Mouse (Mus musculus): ENCODE measurements around the gene Styx. TPM values are rescaled to one million over a fixed set of nuclear protein-coding genes. Genes with fewer than 3 reads are reported as not detected.
"Not testable (repeated sequence)": the region's sequence is repeated elsewhere in the genome, so short reads cannot be mapped to it uniquely, and the experiment has no call there.

The Styx gene
- polyA plus RNA-seq, 1 experiment from 2014 or later: 58.8 TPM

DNA sequence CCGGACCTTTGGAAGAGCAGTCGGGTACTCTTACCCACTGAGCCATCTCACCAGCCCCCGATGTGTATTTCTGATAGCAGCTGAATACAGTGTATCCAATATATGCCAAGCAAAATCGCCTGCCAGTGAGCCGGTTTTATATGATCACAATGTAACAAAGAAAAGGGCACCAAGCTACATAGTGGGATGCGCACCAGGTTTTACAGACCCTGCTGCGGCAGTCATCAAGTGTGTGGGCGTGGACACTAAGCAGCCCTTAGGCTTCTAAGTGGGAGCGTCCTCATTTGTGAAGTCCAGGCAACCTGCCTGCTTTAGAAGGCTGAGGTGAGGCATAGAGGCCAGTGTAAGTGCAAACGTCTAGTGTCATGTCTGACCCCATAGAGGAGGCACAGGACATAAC is 109.6 kb downstream of the Styx start:
- peaks cover 70% of the 10 kb centered on the region for H3K36me3 ChIP-seq
- no peak for ATAC-seq (replicated peaks; ENCODE audit: insufficient number of reproducible peaks, insufficient read depth, low FRiP score, low read depth)
- 87% methylated on average over 10 of the region's 10 CpGs for WGBS

DNA sequence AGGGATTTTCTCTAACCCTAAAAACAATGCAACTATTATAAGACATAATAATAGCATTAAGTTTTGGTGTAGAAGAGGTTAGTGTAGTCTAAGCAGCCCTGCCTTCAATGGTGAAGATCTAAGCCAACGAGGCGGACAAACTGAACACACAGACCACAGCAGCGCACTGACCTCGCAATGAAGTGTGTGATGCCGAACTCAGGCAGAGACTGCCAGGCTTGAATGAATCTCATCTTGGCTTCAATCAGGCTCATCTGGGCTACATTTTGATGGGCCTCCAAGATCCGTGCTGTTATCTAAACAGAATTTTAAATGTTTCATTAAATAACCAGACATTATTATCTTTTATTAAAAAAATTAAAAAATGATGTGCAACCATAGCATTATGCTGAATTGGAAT is 111.1 kb downstream of the Styx start:
- no peaks in the 10 kb centered on the region for H3K27me3 ChIP-seq
- H3K9me3 ChIP-seq (replicated peaks): no peaks in the 10 kb centered on the region
- no peak for ATAC-seq (replicated peaks; ENCODE audit: insufficient number of reproducible peaks, insufficient read depth, low FRiP score, low read depth)
- 89% methylated on average over 6 of the region's 6 CpGs for WGBS
- no peak overlapping the region for H3K27ac ChIP-seq
- no peak overlapping the region for H3K9ac ChIP-seq
- peaks cover 36% of the 10 kb centered on the region for H3K4me1 ChIP-seq (replicated peaks)
- H3K4me3 ChIP-seq: no peak overlapping the region
- H3K4me2 ChIP-seq: no peak overlapping the region
- H3K36me3 ChIP-seq: peaks cover 84% of the 10 kb centered on the region

More for the DNA sequence above, 109.6 kb downstream of the Styx start:
- Histone ChIP-seq H3K4me1 (replicated peaks) (peaks cover 47% of the 10 kb centered on the region), H3K27ac (no peak overlapping the region), H3K4me3 (no peak overlapping the region), H3K9ac (no peak overlapping the region), H3K9me3 (replicated peaks) (no peaks in the 10 kb centered on the region), H3K27me3 (no peaks in the 10 kb centered on the region), H3K4me2 (no peak overlapping the region)

DNA sequence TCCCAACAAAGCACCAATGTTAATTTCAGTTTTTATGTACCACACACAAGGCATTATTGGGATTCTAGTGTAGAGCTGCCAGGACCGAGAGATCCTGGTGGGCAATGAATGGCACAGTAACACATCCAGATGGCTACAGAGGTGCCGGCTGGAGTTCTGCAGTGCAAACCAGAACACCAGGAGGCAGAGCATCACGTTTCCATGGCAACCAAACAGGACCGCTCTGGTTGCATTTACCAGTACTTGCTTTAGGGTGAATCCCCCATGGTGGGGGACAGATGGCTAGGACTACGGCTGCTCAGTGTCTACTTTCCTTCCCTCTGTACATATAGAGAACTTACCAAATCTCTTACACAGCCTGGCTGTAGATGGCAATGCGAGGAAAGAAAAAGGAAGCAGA is 111.5 kb downstream of the Styx start:
- no peaks in the 10 kb centered on the region for H3K9me3 ChIP-seq (replicated peaks)
- peaks cover 88% of the 10 kb centered on the region for H3K36me3 ChIP-seq
- H3K4me1 ChIP-seq (replicated peaks): peaks cover 32% of the 10 kb centered on the region
- no peak overlapping the region for H3K9ac ChIP-seq
- no peak for ATAC-seq (replicated peaks; ENCODE audit: insufficient number of reproducible peaks, insufficient read depth, low FRiP score, low read depth)
- no peak overlapping the region for H3K4me3 ChIP-seq
- no peaks in the 10 kb centered on the region for H3K27me3 ChIP-seq
- WGBS: 71% methylated on average over 6 of the region's 6 CpGs
- 0 out of 2 replicates have a peak overlapping the region, but pooled peaks have one; percentile 82 for H3K27ac ChIP-seq
- H3K4me2 ChIP-seq: no peak overlapping the region

DNA sequence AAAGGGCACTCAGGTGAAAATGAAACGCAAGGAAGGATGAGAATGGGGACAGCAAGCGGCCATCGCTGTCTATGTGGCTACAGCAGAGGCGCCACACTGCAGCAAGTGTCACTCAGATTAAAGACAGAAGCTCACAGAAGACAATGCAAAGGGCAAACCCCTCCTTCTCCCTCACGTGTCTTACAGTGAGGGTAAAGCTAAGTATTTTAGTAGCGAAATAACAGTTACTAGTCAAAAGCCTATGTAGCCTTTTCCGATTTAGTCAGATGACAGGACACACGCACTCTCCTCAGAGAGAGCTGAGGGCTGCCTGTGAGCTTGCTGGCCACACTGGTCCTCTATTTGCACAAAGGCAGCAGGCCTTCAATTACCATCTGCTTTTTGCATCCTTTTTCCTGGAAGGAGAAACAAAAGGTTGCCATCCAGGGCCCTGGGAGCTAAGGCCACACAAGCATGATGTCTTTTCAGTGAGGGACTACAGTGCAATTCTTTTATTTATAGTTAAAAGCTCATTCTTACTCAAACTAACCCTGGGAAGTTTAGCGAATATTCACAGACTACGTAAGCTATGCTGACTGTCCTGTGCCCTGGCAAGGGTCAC is 112.1 kb downstream of the Styx start:
- Histone ChIP-seq H3K27me3 (no peaks in the 10 kb centered on the region), H3K4me1 (replicated peaks) (peaks cover 28% of the 10 kb centered on the region), H3K9ac (no peak overlapping the region), H3K9me3 (replicated peaks) (no peaks in the 10 kb centered on the region), H3K27ac (peak overlapping the region; percentile 82), H3K4me3 (no peak overlapping the region), H3K4me2 (0 out of 2 replicates have a peak overlapping the region, but pooled peaks have one; percentile 11), H3K36me3 (peaks cover 89% of the 10 kb centered on the region)
- WGBS: 67% methylated on average over 10 of the region's 10 CpGs
- no peak for ATAC-seq (replicated peaks; ENCODE audit: insufficient number of reproducible peaks, insufficient read depth, low FRiP score, low read depth)

DNA sequence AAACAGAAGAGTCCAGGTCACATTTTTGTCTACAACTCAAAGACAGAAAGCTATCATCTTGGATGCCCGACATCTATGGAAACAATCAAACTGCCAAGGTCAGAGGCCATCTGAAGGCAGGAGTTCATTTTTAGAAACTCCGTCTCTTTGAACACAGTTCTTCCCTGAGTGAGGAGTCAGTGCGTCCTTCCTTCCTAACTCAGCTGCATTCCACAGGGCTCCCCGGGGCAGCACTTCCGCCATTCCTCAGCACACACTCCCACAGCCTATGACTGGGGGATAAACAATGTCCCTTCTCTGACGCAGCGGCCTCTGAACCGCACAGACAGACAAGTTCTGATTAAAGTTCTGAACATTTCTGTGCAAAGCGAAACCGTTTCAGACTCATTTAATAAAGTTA is 112.7 kb downstream of the Styx start:
- Histone ChIP-seq H3K36me3 (peaks cover 84% of the 10 kb centered on the region), H3K9ac (no peak overlapping the region), H3K4me1 (replicated peaks) (peaks cover 26% of the 10 kb centered on the region), H3K27me3 (no peaks in the 10 kb centered on the region), H3K4me3 (no peak overlapping the region), H3K27ac (peak overlapping the region; percentile 82), H3K9me3 (replicated peaks) (no peaks in the 10 kb centered on the region), H3K4me2 (0 out of 2 replicates have a peak overlapping the region, but pooled peaks have one; percentile 11)
- 9% methylated on average over 10 of the region's 10 CpGs for WGBS
- ATAC-seq (replicated peaks; ENCODE audit: insufficient number of reproducible peaks, insufficient read depth, low FRiP score, low read depth): peak; percentile 77

DNA sequence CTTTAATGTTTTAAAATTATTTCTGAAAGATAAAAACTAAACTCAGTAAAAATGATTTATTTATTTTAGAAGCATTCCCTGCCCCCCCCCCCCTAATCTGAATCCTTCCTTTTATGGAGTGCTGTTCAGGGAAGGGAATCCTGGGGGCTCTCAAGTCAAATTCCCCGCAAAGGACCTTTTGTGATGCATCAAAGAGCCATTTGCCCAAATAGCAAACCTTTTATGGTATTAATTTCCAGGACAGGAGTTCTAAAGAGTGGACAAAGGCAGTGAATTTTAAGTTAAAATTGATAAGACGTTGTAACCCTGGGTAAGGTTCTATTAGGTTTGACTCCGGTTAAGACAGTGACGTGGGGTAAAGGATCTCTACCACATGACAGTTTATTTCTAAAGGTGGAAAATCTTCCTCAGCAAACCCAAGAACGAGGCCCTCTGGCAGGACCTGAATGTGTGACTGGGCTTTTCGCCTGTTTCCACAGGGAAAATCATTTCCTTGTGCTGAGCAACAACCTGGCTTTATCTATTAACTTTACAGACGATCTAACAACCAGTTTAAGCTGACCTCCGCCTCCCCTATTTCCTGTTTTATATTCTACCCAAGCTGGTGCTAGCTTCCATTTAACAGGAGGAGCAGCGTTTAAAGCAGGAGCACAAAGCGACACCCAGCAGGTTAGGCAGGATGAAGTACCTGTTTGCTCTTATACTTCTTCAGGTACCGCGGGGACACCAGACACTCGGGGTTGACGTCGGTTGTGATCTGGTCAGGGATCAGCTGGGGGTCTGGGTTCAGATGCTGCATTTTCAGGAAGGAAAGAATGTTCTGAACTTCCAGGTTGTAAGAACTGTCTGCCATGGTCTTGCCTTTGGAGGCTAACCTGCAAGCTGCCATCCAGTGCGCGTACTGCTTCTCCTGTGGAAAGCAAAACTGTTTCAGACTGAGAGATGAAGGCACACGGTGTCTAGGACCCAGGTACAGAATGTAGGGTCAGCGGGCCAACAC is 113.4 kb downstream of the Styx start:
- ATAC-seq (replicated peaks; ENCODE audit: insufficient number of reproducible peaks, insufficient read depth, low FRiP score, low read depth): no peak
- WGBS: 62% methylated on average over 19 of the region's 19 CpGs
- Histone ChIP-seq H3K4me2 (no peak overlapping the region), H3K27me3 (no peaks in the 10 kb centered on the region), H3K27ac (peak overlapping the region; percentile 82), H3K9ac (no peak overlapping the region), H3K4me1 (replicated peaks) (peaks cover 26% of the 10 kb centered on the region), H3K4me3 (no peak overlapping the region), H3K9me3 (replicated peaks) (no peaks in the 10 kb centered on the region), H3K36me3 (peaks cover 85% of the 10 kb centered on the region)

DNA sequence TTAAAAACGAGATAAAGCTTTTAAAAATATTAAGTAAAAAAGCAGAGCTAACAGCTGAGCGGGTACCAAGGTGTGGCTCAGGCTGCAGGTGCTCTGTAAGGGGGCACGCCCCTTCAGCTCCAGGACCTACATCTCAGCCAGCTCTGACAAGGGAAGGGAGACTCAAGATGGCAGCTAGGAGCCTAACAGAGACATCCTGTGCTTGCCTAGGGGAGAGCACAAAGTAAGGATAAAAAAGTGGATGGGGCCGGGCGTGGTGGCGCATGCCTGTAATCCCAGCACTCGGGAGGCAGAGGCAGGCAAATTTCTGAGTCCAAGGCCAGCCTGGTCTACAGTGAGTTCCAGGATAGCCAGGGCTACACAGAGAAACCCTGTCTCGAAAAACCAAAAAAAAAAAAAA is 115.5 kb downstream of the Styx start:
- WGBS: 95% methylated on average over 7 of the region's 8 CpGs
- H3K27me3 ChIP-seq; H3K27ac ChIP-seq; H3K9ac ChIP-seq; H3K4me3 ChIP-seq; ATAC-seq (replicated peaks; ENCODE audit: insufficient number of reproducible peaks, insufficient read depth, low FRiP score, low read depth); H3K9me3 ChIP-seq (replicated peaks); H3K4me2 ChIP-seq: not testable (repeated sequence)
- Histone ChIP-seq H3K36me3 (peaks cover 87% of the 10 kb centered on the region), H3K4me1 (replicated peaks) (peaks cover 26% of the 10 kb centered on the region)

DNA sequence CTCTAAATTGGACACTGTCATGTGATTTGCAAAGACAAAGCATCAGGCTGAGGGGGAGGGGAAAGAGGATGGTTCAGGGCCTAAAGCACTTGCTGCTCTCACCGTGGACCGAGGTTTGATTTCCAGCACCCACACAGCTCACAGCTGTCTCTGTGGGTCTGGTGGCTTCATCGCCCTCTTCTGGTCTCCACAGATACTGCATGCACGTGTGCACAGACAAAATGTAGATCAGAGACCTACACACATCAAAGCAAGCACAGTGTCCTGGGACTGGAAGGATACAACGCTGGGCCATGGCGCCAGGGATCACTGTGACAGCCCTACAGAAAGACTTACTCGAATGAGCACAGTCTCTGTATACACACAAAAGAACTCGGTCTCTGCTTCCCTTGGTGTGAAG is 118.6 kb downstream of the Styx start:
- no peak overlapping the region for H3K4me3 ChIP-seq
- no peak overlapping the region for H3K9ac ChIP-seq
- no peak for ATAC-seq (replicated peaks; ENCODE audit: insufficient number of reproducible peaks, insufficient read depth, low FRiP score, low read depth)
- no peaks in the 10 kb centered on the region for H3K27me3 ChIP-seq
- WGBS: 92% methylated on average over 8 of the region's 8 CpGs
- H3K9me3 ChIP-seq (replicated peaks): no peaks in the 10 kb centered on the region
- H3K36me3 ChIP-seq: peaks cover 84% of the 10 kb centered on the region
- no peak overlapping the region for H3K4me2 ChIP-seq
- H3K27ac ChIP-seq: no peak overlapping the region
- H3K4me1 ChIP-seq (replicated peaks): peaks cover 6% of the 10 kb centered on the region

Small RNA genes within 50 kb of the gene (microRNA-seq; reads per million reads assigned to microRNA genes)
- not detected for gene Gm25353

Other genes starting within 250 kb of the Styx start
- 3.1 TPM in 2 replicates for gene Gpr137c, start 131.4 kb upstream of the Styx start, polyA plus RNA-seq (2015; fragmentation: Nextera tagmentation; extraction: Ambion mirVana)
- gene Txndc16, start 130.8 kb upstream of the Styx start, polyA plus RNA-seq (2015; fragmentation: Nextera tagmentation; extraction: Ambion mirVana): 11.8 and 12.4 TPM in 2 replicates
- gene Ero1l, start 32.3 kb upstream of the Styx start, polyA plus RNA-seq (2015; fragmentation: Nextera tagmentation; extraction: Ambion mirVana): 28.6 and 35.2 TPM in 2 replicates
- 104 and 117 TPM in 2 replicates for gene Psmc6, start 21.3 kb upstream of the Styx start, polyA plus RNA-seq (2015; fragmentation: Nextera tagmentation; extraction: Ambion mirVana)
- 21.8 and 21.9 TPM in 2 replicates for gene Gnpnat1, start 53.8 kb downstream of the Styx start, polyA plus RNA-seq (2015; fragmentation: Nextera tagmentation; extraction: Ambion mirVana)
- 201 and 265 TPM in 2 replicates for gene Fermt2, start 179.0 kb downstream of the Styx start, polyA plus RNA-seq (2015; fragmentation: Nextera tagmentation; extraction: Ambion mirVana)

All from heart, embryonic 15.5 days (tissue).